Mouse (Mus musculus) kidney, adult 18-20 months (tissue): ENCODE data around the gene Gm20662.

Experiments
- DNase-seq: peaks from one replicate; pipeline ENCODE4 v3.0.0; 2021

The Gm20662 gene

DNA sequence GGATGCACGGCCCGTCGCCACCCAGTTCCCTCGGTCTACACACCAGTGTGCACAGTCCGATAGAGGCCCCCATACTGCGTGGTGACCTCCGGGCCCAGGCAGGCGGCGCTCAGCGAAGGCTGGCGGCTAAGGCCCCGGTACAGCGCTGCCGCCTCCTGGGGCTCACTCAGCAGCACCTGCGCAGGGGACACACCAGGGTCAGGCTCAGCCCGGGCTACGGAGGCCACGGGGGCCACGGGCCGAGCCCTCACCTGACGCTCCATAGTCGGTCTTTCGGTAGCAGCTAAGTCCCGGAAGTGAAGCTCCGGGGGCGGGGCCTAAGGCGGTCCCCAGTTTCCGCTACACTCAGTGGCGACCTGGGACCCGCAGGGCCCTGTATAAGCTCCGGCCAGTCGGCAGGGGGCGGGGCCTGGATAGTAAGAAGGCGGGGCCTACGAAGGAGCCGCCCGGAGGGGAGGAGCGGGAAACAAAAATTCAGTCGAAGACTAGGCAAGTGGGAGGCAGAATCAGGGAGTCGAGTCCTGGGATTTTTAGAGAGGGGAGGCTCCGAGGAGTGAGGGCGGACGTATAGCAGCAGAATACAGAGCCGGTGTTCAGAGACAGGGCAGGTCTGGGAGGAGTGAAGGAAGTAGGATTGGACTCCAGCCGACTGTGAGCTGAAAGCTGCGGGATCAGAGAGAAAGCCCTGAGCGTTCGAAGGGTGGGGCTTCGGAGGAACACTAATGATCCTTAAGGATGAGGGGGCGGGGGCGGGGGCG, 98.2 kb downstream of the Gm20662 start, which contains the start of gene Apeh:
Gene Apeh (minus strand): TSS at position 423 of the 758 bp plus-strand sequence.
- peak; percentile 98 for DNase-seq
